ENCODE assay signal across 28 mouse cellular contexts in genomic region chr2:38161484-38161883, GRCm38 (mm10).
A peak's percentile ranks its signal among the peaks of the same experiment; 100 is the strongest.
DNase-seq lines count a peak whose midpoint lies in the region; ATAC-seq and TF ChIP-seq lines count a peak whose summit lies in the region.
"Had no signal": no experiment of that assay in that cellular context is flagged by ENCODE, and none has a peak within 500 bp of the region (broad histone marks: within the 10 kb centered on the region; RNA-seq: fewer than 3 reads in every experiment).

No protein-coding gene starts in this region.

- no peak overlapping the region for H3K4me3 ChIP-seq in liver, embryonic 14.5 days (ENCODE audit: insufficient read depth in 1 of 2, low read depth in 2 of 2, low read length in 2 of 2)
- no peak overlapping the region for H3K4me3 ChIP-seq in intestine, postnatal 0 days (ENCODE audit: low read depth, low read length)
- H3K4me3 ChIP-seq: limb, embryonic 12.5 days; midbrain, embryonic 12.5 days had no signal

- no peaks in the 10 kb centered on the region for H3K36me3 ChIP-seq in liver, embryonic 14.5 days (replicated peaks; ENCODE audit: control insufficient read depth, insufficient read depth, low read depth)
- H3K36me3 ChIP-seq in intestine, postnatal 0 days (ENCODE audit: control insufficient read depth, insufficient read depth), result no peaks in the 10 kb centered on the region
- H3K36me3 ChIP-seq: limb, embryonic 12.5 days; midbrain, embryonic 12.5 days had no signal

- peak overlapping the region; percentile 70 for H3K27ac ChIP-seq in liver, embryonic 14.5 days
- no peak overlapping the region for H3K27ac ChIP-seq in intestine, postnatal 0 days (ENCODE audit: low read depth, low read length)
- H3K27ac ChIP-seq: hindbrain, embryonic 14.5 days; kidney, postnatal 0 days; limb, embryonic 12.5 days; midbrain, embryonic 12.5 days had no signal

- H3K9ac ChIP-seq in liver, embryonic 14.5 days (replicated peaks), result no peak overlapping the region; the same call in 1 of the 2 replicates
- no peak overlapping the region for H3K9ac ChIP-seq in intestine, postnatal 0 days (ENCODE audit: low read depth, low read length)
- H3K9ac ChIP-seq: hindbrain, embryonic 14.5 days; limb, embryonic 12.5 days; lung, embryonic 14.5 days; midbrain, embryonic 12.5 days had no signal

- H3K9me3 ChIP-seq in liver, embryonic 14.5 days (ENCODE audit: control insufficient read depth, low read length), result no peaks in the 10 kb centered on the region
- H3K9me3 ChIP-seq in intestine, postnatal 0 days (ENCODE audit: control insufficient read depth), result no peaks in the 10 kb centered on the region
- H3K9me3 ChIP-seq: limb, embryonic 12.5 days; midbrain, embryonic 12.5 days had no signal

- TF ChIP-seq CTCF in liver, embryonic 14.5 days (IDR thresholded peaks at IDR 0.05; ENCODE audit: low read depth), result 0 out of 2 replicates have a peak, but pooled peaks have one; percentile 19
- TF ChIP-seq CTCF in intestine, postnatal 0 days (IDR thresholded peaks at IDR 0.05; ENCODE audit: low read depth), result no peak

- TF ChIP-seq EP300 in liver, embryonic 14.5 days (IDR thresholded peaks at IDR 0.05; ENCODE audit: low read depth), result peak; percentile 48; the same call in 1 of the 2 replicates

- H3K4me2 ChIP-seq in liver, embryonic 14.5 days (ENCODE audit: low read depth), result peak overlapping the region; percentile 18; the same call in 1 of the 2 replicates
- H3K4me2 ChIP-seq in intestine, postnatal 0 days (replicated peaks; ENCODE audit: low read depth), result no peak overlapping the region
- H3K4me2 ChIP-seq: heart, embryonic 11.5 days; hindbrain, embryonic 14.5 days; limb, embryonic 12.5 days; lung, embryonic 14.5 days; midbrain, embryonic 12.5 days had no signal

- intact Hi-C loops in heart, postnatal 14 days (cut with DNase I), result no loop called here

- ATAC-seq in erythroid progenitor cell, adult 5-6 weeks (replicated peaks; ENCODE audit: low FRiP score, poor library complexity, severe bottlenecking), result peak; percentile 79
- ATAC-seq in liver, embryonic 14.5 days (ENCODE audit: insufficient read depth), result peak; percentile 89
- no peak for ATAC-seq in intestine, postnatal 0 days
- ATAC-seq: forebrain, embryonic 16.5 days; inflammation-experienced regulatory T-cells, adult 6 months had no signal

- no peaks in the 10 kb centered on the region for H3K27me3 ChIP-seq in liver, embryonic 14.5 days (ENCODE audit: control insufficient read depth, insufficient read depth, low read length)
- no peaks in the 10 kb centered on the region for H3K27me3 ChIP-seq in intestine, postnatal 0 days (replicated peaks; ENCODE audit: control insufficient read depth, insufficient read depth, low read length)
- H3K27me3 ChIP-seq: CH12.LX; limb, embryonic 12.5 days had no signal

- WGBS in liver, embryonic 14.5 days (ENCODE audit: insufficient replicate concordance), result 23% methylated on average over 1 of the region's 1 CpGs
- WGBS in intestine, postnatal 0 days, result 75% methylated on average over 1 of the region's 1 CpGs

- DNase-seq in 416B (ENCODE audit: low read depth) (peak; percentile 60), adipocyte (ENCODE audit: low spot score) (peak; percentile 18)
- peak; percentile 54 to 61 (median 59) for DNase-seq in liver, embryonic 14.5 days (ENCODE audit: low read depth in 3 of 3, low spot score in 3 of 3)
- no peak for DNase-seq in adrenal gland, postnatal 25 days
- DNase-seq in heart, postnatal 14 days, result no peak
- DNase-seq in cerebellum, adult 18-20 months, result no peak
- DNase-seq: adrenal gland, postnatal 36 days; B cell, adult 2 months; cerebellum, adult 8-10 months; cerebellum, postnatal 36 days; gastrocnemius, postnatal 14 days; heart, adult 11 months; heart, postnatal 10 days; kidney, adult 2 months; lung, embryonic 14.5 days; lung, postnatal 36 days; right cerebral cortex, postnatal 25 days; spleen, adult 18-20 months had no signal

- peaks cover 14 to 18% of the 10 kb centered on the region in 2 experiments for H3K4me1 ChIP-seq in liver, embryonic 14.5 days (replicated peaks; ENCODE audit: control insufficient read depth in 2 of 2, insufficient read depth in 2 of 2, low read length in 1 of 2)
- H3K4me1 ChIP-seq in intestine, postnatal 0 days (replicated peaks; ENCODE audit: control insufficient read depth, insufficient read depth, low read length), result 0 out of 2 replicates have a peak, but pooled peaks cover 4% of the 10 kb centered on the region

Comparison
In these comparisons a context has a peak if more than half of its experiments do, and no peak if none do; other contexts are left out.
1. DNase-seq: peak in 416B (single experiment), adipocyte (single experiment) and liver, embryonic 14.5 days (3 of 3); none in adrenal gland, postnatal 25 days (single experiment), heart, postnatal 14 days (0 of 2) and cerebellum, adult 18-20 months (0 of 2).